Mouse (Mus musculus) myocyte (in vitro differentiated cells): ENCODE data around the gene Lipi.

ENCODE experiments used
- MAX ChIP-seq: IDR thresholded peaks from one replicate; pipeline ENCODE4 v1.6.1; 2011; ENCODE audit warnings: low read depth, mild to moderate bottlenecking, control low read depth
- TCF12 ChIP-seq: IDR thresholded peaks from one replicate; pipeline ENCODE4 v1.6.1; 2011; ENCODE audit warnings: mild to moderate bottlenecking, control low read depth; ENCODE audit not compliant: poor library complexity, insufficient read depth, severe bottlenecking
- USF1 ChIP-seq: IDR thresholded peaks from one replicate; pipeline ENCODE4 v1.6.1; 2011; ENCODE audit warnings: low read depth, mild to moderate bottlenecking, control low read depth, moderate library complexity

GRCm38 (mm10) chr16:75593501-75594183 is 7.8 kb upstream of the Lipi start:
- TF ChIP-seq USF1, result no peak
- no peak for TF ChIP-seq TCF12
- TF ChIP-seq MAX, result no peak
